Mouse (Mus musculus) heart, postnatal 4 days (tissue): ENCODE measurements around the gene Slc6a12. TPM values are rescaled to one million over a fixed set of nuclear protein-coding genes. Genes with fewer than 3 reads are reported as not detected.
"Not testable (repeated sequence)": the region's sequence is repeated elsewhere in the genome, so short reads cannot be mapped to it uniquely, and the experiment has no call there.

ENCODE experiments used
- DNase-seq: peaks from one replicate; pipeline ENCODE4 v3.0.0; 2021
- total RNA-seq, 2 experiments: library from RNA; stranded (reverse); gene quantifications; 2 replicates each; pipeline ENCODE4 v1.2.3; 2021

The Slc6a12 gene
- total RNA-seq, 2 experiments from 2014 or later, result 0.27 to 0.29 TPM

- DNase-seq, result no peak
Observed at GRCm38 (mm10) chr6:121343771-121344123, 871 bp downstream of the Slc6a12 start.

GRCm38 (mm10) chr6:121344329-121344728 is 1.5 kb downstream of the Slc6a12 start:
- no peak for DNase-seq

GRCm38 (mm10) chr6:121346428-121346827 is 3.6 kb downstream of the Slc6a12 start:
- DNase-seq, result no peak

GRCm38 (mm10) chr6:121352276-121352675 is 9.4 kb downstream of the Slc6a12 start:
- no peak for DNase-seq

GRCm38 (mm10) chr6:121356041-121356440 is 13.2 kb downstream of the Slc6a12 start:
- DNase-seq, result no peak

- no peak for DNase-seq
Observed at GRCm38 (mm10) chr6:121357232-121357631, 14.4 kb downstream of the Slc6a12 start.

- DNase-seq, result no peak
Observed at GRCm38 (mm10) chr6:121363061-121363460, 20.2 kb downstream of the Slc6a12 start.

GRCm38 (mm10) chr6:121363956-121364355 is 21.1 kb downstream of the Slc6a12 start:
- DNase-seq, result no peak

- not testable (repeated sequence) for DNase-seq
Observed at GRCm38 (mm10) chr6:121366537-121366936, 23.7 kb downstream of the Slc6a12 start.

- no peak for DNase-seq
Observed at GRCm38 (mm10) chr6:121367099-121367498, 24.2 kb downstream of the Slc6a12 start.

- DNase-seq, result no peak
Observed at GRCm38 (mm10) chr6:121371197-121371980, 28.5 kb downstream of the Slc6a12 start.

- no peak for DNase-seq
Observed at GRCm38 (mm10) chr6:121376159-121376558, 33.3 kb downstream of the Slc6a12 start.

GRCm38 (mm10) chr6:121378256-121378655 is 35.4 kb downstream of the Slc6a12 start:
- DNase-seq, result no peak

GRCm38 (mm10) chr6:121380576-121380975 is 37.7 kb downstream of the Slc6a12 start:
- DNase-seq, result no peak

GRCm38 (mm10) chr6:121382071-121382470 is 39.2 kb downstream of the Slc6a12 start:
- no peak for DNase-seq

- DNase-seq, result no peak
Observed at GRCm38 (mm10) chr6:121385397-121385796, 42.5 kb downstream of the Slc6a12 start.

GRCm38 (mm10) chr6:121392610-121393252 is 49.9 kb downstream of the Slc6a12 start:
- DNase-seq, result no peak

GRCm38 (mm10) chr6:121401140-121401539 is 58.3 kb downstream of the Slc6a12 start:
- no peak for DNase-seq

- no peak for DNase-seq
Observed at GRCm38 (mm10) chr6:121401826-121402660, 59.2 kb downstream of the Slc6a12 start.

- DNase-seq, result no peak
Observed at GRCm38 (mm10) chr6:121402661-121403244, 59.9 kb downstream of the Slc6a12 start.

GRCm38 (mm10) chr6:121405311-121405710 is 62.4 kb downstream of the Slc6a12 start:
- DNase-seq, result no peak

- DNase-seq, result no peak
Observed at GRCm38 (mm10) chr6:121407571-121408011, 64.7 kb downstream of the Slc6a12 start.
